Mouse (Mus musculus) intestine, embryonic 15.5 days (tissue): ENCODE results near the gene Prkacb. TPM values are rescaled to one million over a fixed set of nuclear protein-coding genes. Genes with fewer than 3 reads are reported as not detected.

Experiments used
- ATAC-seq: fragments of 200-750 bp; cut with Nextera tagmentation; 2 replicates; pipeline ENCODE4 v1.8.0; 2017; ENCODE audit warnings: moderate TSS enrichment, moderate library complexity
- H3K27ac ChIP-seq: fragments of 300-500 bp; sonication (generic); 2 replicates; pipeline ENCODE4 v1.5.1; 2015; ENCODE audit warnings: mild to moderate bottlenecking, inconsistent platforms
- H3K27me3 ChIP-seq: fragments of 300-500 bp; sonication (generic); replicated peaks from 2 replicates; pipeline ENCODE4 v1.6.1; 2015; ENCODE audit warnings: inconsistent platforms
- H3K36me3 ChIP-seq: fragments of 300-500 bp; sonication (generic); 2 replicates; pipeline ENCODE4 v1.6.1; 2015; ENCODE audit warnings: inconsistent platforms
- H3K4me1 ChIP-seq: fragments of 300-500 bp; sonication (generic); replicated peaks from 2 replicates; pipeline ENCODE4 v1.6.1; 2015; ENCODE audit warnings: inconsistent platforms
- H3K4me2 ChIP-seq: fragments of 300-500 bp; sonication (generic); replicated peaks from 2 replicates; pipeline ENCODE4 v1.6.1; 2015; ENCODE audit warnings: mild to moderate bottlenecking, inconsistent platforms
- H3K4me3 ChIP-seq: fragments of 300-500 bp; sonication (generic); replicated peaks from 2 replicates; pipeline ENCODE4 v1.5.1; 2015; ENCODE audit warnings: inconsistent platforms
- H3K9ac ChIP-seq: fragments of 300-500 bp; sonication (generic); 2 replicates; pipeline ENCODE4 v1.6.1; 2015; ENCODE audit warnings: inconsistent platforms
- H3K9me3 ChIP-seq: fragments of 300-500 bp; sonication (generic); 2 replicates; pipeline ENCODE4 v1.6.1; 2016; ENCODE audit warnings: inconsistent platforms
- WGBS: fragments of 180-500 bp; shearing (Covaris S2); methylation state at CpG from one replicate; pipeline ENCODE4 v1.1.7; 2015; 5-methylcytosine and 5-hydroxymethylcytosine counted together
- polyA plus RNA-seq: library from polyadenylated mRNA; unstranded; fragments of >200 nt; fragmentation: Nextera tagmentation; extraction: Ambion mirVana; gene quantifications from 2 replicates; pipeline ENCODE4 v1.2.1, GENCODE M21; 2015

Gene Prkacb
- polyA plus RNA-seq, 1 experiment from 2014 or later: 50.0 TPM

DNA sequence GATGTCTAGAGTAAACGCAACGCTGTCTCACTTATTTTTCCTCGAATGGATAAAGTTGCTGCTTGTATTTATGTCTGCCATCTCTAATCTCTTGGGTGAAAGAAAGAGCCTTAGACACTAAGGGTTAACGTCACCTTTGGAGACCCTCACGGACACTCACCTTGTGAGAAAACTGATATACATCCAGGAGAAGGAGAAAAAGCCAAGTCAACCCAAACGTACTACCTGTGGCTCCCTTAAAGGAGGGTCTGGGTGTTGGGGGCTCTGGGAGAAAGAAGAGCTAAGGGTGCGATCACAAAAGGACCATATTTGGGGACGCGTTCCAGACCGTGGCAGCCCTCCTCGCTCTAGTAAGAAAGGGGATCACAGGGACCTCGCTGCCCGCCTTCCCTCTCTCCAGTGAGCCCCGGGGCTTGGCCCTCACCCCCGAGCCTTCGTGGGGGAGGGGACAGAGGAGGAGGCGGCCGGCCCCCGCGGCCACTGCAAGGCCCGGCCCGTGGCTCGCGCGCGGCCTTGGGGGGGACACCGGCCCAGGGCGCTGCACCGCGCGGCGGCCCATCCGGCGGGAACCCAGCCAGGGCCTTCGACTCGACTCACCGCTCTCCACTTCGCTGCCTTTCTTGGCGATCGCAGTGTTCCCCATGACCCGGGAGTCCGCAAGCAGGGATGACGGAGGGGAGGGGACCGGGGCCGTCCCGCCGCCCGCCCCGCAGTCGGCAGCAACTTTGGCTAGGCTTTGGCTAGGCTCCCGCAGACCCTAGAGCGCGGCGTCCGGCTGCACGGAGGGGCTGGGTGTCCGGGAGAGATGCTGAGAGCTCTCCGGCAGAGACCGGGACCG is 530 bp downstream of the Prkacb start:
- 1% methylated on average over 59 of the region's 60 CpGs for WGBS
- Histone ChIP-seq H3K27ac (peak overlapping the region; percentile 84), H3K4me2 (peak overlapping the region; percentile 86), H3K9me3 (no peaks in the 10 kb centered on the region), H3K4me1 (peaks cover 2% of the 10 kb centered on the region; the same call in 1 of the 2 replicates), H3K36me3 (no peaks in the 10 kb centered on the region), H3K4me3 (peak overlapping the region; percentile 97), H3K9ac (peak overlapping the region; percentile 91), H3K27me3 (no peaks in the 10 kb centered on the region)
- peak; percentile 83 for ATAC-seq

DNA sequence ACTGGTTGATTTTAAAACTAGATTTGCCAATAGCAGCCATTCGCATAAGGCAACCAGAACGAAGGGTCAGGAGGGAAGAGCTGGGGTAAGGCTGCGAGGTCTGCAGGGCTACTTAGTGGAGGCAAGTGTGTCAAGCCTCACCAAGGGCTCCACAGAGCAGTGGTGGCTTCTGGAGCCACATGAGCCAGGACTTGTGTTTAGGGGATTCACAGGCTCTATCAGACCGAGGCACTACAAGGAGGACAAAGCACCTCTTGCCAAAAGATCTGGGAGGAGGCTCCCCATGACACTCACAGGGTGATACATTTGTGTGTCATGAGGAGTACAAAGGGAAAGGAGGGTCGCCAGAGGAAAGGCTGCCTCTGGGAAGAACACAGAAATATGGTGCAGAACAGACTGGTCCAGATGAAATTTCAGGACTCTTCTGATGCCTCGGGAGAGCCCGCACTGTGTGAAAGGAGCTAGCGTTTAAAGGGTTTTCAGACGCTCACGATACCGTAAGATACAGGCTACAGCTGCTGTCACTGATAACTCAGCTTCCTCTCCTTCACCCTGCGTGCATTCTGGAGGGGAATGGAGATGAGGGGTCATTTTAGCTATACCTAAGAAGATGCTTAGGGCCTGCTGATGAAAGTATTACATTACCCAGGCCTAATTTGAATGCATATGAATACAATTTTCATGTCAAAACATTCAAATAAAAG is 19.1 kb downstream of the Prkacb start:
- Histone ChIP-seq H3K4me3 (no peak overlapping the region), H3K4me2 (no peak overlapping the region), H3K27ac (no peak overlapping the region), H3K27me3 (no peaks in the 10 kb centered on the region), H3K9me3 (no peaks in the 10 kb centered on the region), H3K36me3 (no peaks in the 10 kb centered on the region), H3K4me1 (no peaks in the 10 kb centered on the region), H3K9ac (no peak overlapping the region)
- ATAC-seq: no peak
- 87% methylated on average over 12 of the region's 12 CpGs for WGBS

DNA sequence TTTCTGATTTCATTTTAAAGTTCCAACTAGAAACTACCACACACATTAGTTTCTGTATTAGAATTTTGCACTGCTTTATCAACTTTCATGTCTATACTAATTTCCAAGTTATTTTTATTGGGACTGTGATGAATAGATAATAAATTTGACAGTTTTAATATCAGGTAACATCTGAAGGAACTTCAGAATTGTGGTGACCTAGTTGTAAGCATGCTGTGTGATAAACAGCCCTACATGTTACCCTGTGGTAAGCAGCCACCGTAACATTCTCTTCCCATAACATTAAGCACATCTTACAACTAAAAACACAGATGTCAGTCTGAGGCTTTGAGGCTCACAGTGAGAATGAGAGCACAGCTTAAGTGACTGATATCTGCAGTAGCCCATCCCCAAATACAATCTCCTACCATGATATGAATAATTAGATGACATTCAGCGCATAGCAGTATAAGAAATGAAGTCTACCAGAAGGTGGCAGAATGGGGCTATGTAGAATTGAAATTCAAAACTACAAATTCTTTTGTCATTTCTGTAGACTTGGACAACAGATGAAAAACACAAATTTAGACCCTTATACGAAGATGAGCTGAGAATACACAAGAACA is 20.5 kb downstream of the Prkacb start:
- no peak for ATAC-seq
- 88% methylated on average over 3 of the region's 3 CpGs for WGBS
- no peaks in the 10 kb centered on the region for H3K9me3 ChIP-seq
- no peaks in the 10 kb centered on the region for H3K36me3 ChIP-seq
- H3K27me3 ChIP-seq: no peaks in the 10 kb centered on the region
- H3K9ac ChIP-seq: no peak overlapping the region
- no peaks in the 10 kb centered on the region for H3K4me1 ChIP-seq
- no peak overlapping the region for H3K4me3 ChIP-seq
- H3K4me2 ChIP-seq: no peak overlapping the region
- no peak overlapping the region for H3K27ac ChIP-seq

DNA sequence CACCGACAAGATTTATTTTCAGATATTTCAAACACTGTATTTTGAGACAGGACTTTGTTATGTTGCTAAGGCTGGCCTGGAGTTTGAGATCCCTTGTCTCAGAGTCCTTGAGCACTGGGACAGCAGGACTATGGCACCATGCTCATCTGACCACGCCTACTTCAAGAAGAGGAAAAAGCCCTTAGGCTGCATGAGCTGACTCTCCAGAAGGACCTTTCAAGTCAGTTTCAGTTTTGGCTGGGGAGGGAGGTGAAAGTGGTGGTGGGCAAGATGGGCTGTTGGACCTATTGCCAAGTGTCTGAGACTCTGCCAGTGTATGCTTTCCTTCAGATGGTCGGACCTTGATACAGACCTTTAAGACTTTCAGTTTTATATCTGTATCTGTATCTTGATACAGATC is 28.6 kb downstream of the Prkacb start:
- Histone ChIP-seq H3K27ac (no peak overlapping the region), H3K4me1 (0 out of 2 replicates have a peak, but pooled peaks cover 4% of the 10 kb centered on the region), H3K27me3 (no peaks in the 10 kb centered on the region), H3K36me3 (no peaks in the 10 kb centered on the region), H3K9me3 (no peaks in the 10 kb centered on the region), H3K4me2 (no peak overlapping the region), H3K9ac (no peak overlapping the region), H3K4me3 (no peak overlapping the region)
- WGBS: 72% methylated on average over 3 of the region's 3 CpGs
- ATAC-seq: no peak

DNA sequence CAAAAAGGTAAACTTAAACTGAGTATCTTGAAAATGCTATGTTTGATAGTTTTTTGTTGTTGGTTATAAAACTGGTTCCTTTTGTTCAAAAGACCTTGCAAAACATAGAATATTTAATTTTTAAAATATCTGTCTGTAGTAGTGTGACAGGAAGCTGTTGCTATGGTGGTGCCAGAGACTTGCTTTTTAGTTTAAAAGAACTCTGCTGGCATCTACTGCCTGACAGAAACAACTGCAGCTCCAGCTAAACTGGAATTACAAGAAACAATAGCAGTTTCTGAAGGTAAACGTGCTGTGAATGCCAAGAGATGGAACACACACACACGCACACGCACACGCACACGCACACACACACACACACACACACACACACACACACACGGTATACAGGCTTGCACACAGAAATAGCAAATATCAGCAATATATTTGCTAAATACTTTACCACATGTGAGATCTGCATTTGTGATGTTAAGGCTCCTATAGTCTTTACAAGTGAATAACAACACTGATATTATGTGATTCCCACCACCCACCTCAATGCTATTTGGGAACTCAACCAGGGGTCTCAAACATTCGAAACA is 29.1 kb downstream of the Prkacb start:
- Histone ChIP-seq H3K27me3 (no peaks in the 10 kb centered on the region), H3K36me3 (no peaks in the 10 kb centered on the region), H3K4me1 (0 out of 2 replicates have a peak, but pooled peaks cover 4% of the 10 kb centered on the region), H3K9ac (no peak overlapping the region), H3K4me2 (no peak overlapping the region), H3K9me3 (no peaks in the 10 kb centered on the region), H3K27ac (no peak overlapping the region), H3K4me3 (no peak overlapping the region)
- WGBS: 78% methylated on average over 7 of the region's 7 CpGs
- ATAC-seq: no peak

DNA sequence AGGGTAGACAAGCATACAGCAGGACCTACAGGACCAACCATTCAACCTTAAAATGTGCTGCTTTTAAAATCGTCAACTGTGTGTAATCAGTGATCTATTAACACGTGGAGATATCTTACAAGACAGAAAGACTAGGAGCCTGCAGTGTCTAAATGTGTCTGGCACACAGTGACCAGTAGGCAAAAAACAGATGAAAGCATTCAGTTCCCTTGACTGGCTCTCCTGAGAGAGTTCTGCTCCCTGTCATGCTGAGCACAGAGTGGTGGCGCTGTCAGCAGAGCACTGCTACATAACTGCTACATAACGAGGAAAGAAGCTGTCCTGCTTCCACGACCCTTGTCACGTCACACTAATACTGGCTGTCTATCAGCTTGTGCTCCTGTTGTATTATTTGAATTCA is 30.2 kb downstream of the Prkacb start:
- Histone ChIP-seq H3K36me3 (no peaks in the 10 kb centered on the region), H3K4me3 (no peak overlapping the region), H3K9me3 (no peaks in the 10 kb centered on the region), H3K4me1 (0 out of 2 replicates have a peak, but pooled peaks cover 4% of the 10 kb centered on the region), H3K27ac (no peak overlapping the region), H3K9ac (no peak overlapping the region), H3K4me2 (no peak overlapping the region), H3K27me3 (no peaks in the 10 kb centered on the region)
- ATAC-seq: peak; percentile 32; the same call in 1 of the 2 replicates
- 46% methylated on average over 6 of the region's 6 CpGs for WGBS

DNA sequence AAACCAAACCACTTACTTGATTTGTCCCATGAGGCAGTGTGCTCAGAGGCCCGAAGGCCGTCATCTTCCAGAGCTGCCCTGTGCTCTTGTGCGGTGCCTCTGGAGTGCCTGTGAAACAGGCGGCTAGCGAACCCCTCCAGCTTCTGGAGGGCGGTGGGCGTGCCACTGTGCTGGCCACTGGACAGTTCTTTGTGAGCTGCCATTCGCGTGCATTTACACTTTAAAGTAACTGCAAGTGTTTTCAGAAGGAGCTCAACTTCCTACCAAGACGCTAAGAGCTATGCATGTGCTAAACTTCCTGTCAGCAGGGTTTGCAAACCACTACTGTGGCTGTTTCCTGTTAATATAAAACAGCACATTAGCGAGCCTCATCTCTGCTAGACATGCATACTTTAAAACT is 31.7 kb downstream of the Prkacb start:
- no peak overlapping the region for H3K4me3 ChIP-seq
- H3K27ac ChIP-seq: 0 out of 2 replicates have a peak overlapping the region, but pooled peaks have one; percentile 4
- no peaks in the 10 kb centered on the region for H3K36me3 ChIP-seq
- no peak overlapping the region for H3K9ac ChIP-seq
- no peaks in the 10 kb centered on the region for H3K9me3 ChIP-seq
- 25% methylated on average over 11 of the region's 11 CpGs for WGBS
- no peaks in the 10 kb centered on the region for H3K27me3 ChIP-seq
- peak overlapping the region; percentile 28 for H3K4me2 ChIP-seq
- peak; percentile 61 for ATAC-seq
- H3K4me1 ChIP-seq: 0 out of 2 replicates have a peak, but pooled peaks cover 4% of the 10 kb centered on the region

DNA sequence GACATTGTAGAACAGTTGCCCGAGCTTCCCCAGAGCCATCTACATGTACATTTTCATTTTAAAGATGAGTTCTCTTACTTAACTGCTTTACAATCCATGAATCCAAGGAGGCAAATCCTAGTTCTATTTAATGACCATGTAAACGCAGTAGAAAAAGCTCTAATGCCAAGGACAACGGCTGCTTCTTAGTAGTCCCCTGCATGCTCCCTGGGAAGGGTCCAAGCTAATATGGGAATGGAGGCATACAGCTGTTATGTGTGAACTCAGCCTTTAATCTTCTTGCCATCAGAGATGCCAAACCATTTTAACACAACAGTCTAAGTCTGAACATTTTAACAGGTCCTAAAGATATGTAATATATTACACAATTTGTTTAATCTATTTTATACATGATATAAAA is 32.5 kb downstream of the Prkacb start:
- ATAC-seq: no peak
- H3K9ac ChIP-seq: no peak overlapping the region
- no peaks in the 10 kb centered on the region for H3K36me3 ChIP-seq

DNA sequence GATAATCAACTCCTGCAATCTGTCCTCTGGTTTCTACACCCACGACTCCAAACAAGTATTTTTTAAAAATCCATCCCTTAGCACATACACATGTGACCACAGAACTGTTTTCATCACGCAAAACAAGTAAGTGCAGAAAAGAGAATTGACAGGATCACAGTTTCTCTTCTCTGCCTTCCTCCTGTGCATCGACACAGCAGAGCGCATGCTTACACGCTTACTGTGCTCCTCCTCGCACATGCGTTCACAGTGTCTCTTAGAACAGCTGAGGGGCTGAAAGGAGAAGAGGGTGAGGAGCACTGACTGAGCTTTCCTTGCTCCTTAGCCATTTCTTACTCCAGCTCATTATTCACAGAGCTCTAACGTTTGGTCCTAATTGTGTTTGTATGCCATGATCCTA is 33.9 kb downstream of the Prkacb start:
- H3K9ac ChIP-seq: no peak overlapping the region
- no peaks in the 10 kb centered on the region for H3K36me3 ChIP-seq
- H3K4me2 ChIP-seq: no peak overlapping the region
- no peak overlapping the region for H3K27ac ChIP-seq
- no peak overlapping the region for H3K4me3 ChIP-seq
- WGBS: 84% methylated on average over 8 of the region's 8 CpGs
- ATAC-seq: no peak
- 0 out of 2 replicates have a peak, but pooled peaks cover 4% of the 10 kb centered on the region for H3K4me1 ChIP-seq
- H3K9me3 ChIP-seq: no peaks in the 10 kb centered on the region
- no peaks in the 10 kb centered on the region for H3K27me3 ChIP-seq

More for the DNA sequence above, 32.5 kb downstream of the Prkacb start:
- Histone ChIP-seq H3K4me2 (no peak overlapping the region), H3K27me3 (no peaks in the 10 kb centered on the region), H3K27ac (no peak overlapping the region), H3K9me3 (no peaks in the 10 kb centered on the region), H3K4me3 (no peak overlapping the region), H3K4me1 (0 out of 2 replicates have a peak, but pooled peaks cover 4% of the 10 kb centered on the region)
- 70% methylated on average over 3 of the region's 3 CpGs for WGBS

DNA sequence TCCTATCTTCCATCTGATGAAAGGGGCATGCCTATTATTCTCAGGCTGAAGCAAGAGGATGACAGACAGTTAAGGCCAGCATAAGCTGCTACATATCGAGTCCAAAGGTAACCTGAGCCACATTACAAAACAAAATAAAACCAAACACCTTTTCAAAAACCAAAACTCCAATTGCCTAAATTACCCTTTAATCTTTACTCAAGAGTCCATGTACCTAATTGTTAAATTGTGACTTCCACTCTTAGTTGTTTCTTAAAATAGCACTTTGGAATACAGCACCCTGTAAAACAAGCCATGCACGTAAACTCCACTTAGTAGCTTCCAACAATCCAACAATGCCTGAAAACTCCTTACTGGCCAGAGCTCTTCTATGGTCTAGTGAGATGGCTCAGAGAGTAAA is 34.3 kb downstream of the Prkacb start:
- H3K4me2 ChIP-seq: no peak overlapping the region
- no peaks in the 10 kb centered on the region for H3K36me3 ChIP-seq
- H3K9ac ChIP-seq: no peak overlapping the region
- H3K9me3 ChIP-seq: no peaks in the 10 kb centered on the region
- H3K4me3 ChIP-seq: no peak overlapping the region
- no peak for ATAC-seq
- H3K27me3 ChIP-seq: no peaks in the 10 kb centered on the region
- H3K27ac ChIP-seq: no peak overlapping the region
- 86% methylated on average over 2 of the region's 2 CpGs for WGBS
- H3K4me1 ChIP-seq: 0 out of 2 replicates have a peak, but pooled peaks cover 4% of the 10 kb centered on the region

DNA sequence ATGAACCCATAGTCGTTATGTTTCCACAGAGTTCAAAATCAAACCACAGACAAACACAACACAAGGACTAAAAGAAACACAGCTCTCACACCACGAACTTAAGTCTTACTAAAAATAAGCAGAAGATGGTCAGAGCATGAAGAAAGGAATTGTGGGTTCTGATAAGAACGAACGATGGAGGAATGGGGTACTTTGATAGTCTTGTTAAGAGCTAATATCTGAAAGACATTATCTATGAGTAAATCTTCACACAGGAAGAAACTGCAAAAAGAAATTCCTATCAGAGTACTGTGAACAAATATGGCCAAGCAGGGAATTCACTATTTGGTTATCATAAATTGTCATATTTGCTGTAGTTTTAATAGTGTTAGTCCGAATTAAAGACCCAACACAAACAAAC is 36.1 kb downstream of the Prkacb start:
- H3K27ac ChIP-seq: no peak overlapping the region
- no peak overlapping the region for H3K4me2 ChIP-seq
- 88% methylated on average over 5 of the region's 5 CpGs for WGBS
- no peak for ATAC-seq
- no peaks in the 10 kb centered on the region for H3K9me3 ChIP-seq
- H3K4me3 ChIP-seq: no peak overlapping the region
- no peak overlapping the region for H3K9ac ChIP-seq
- no peaks in the 10 kb centered on the region for H3K4me1 ChIP-seq
- no peaks in the 10 kb centered on the region for H3K27me3 ChIP-seq
- H3K36me3 ChIP-seq: no peaks in the 10 kb centered on the region

DNA sequence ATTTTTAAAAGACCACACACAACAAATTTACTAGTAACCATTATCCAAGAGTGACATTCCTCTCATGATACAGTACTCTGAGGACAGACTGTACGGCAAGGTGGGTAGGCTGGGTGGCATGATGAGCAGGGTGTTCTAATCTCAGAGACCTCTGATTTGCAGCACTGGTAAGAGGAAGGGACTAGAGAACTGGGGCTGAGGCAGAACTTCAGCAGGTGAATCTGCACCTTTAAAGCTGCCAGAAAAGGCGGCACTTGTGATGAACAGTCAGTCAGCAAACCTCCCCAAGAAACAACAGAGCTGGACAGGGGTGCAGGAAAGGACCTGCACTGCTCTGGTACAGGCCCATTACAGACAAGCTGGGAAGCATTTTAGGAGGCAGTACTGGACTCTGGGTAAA is 41.9 kb downstream of the Prkacb start:
- ATAC-seq: no peak
- H3K36me3 ChIP-seq: no peaks in the 10 kb centered on the region
- H3K4me3 ChIP-seq: no peak overlapping the region
- H3K9me3 ChIP-seq: no peaks in the 10 kb centered on the region
- no peak overlapping the region for H3K4me2 ChIP-seq
- H3K27me3 ChIP-seq: no peaks in the 10 kb centered on the region
- H3K9ac ChIP-seq: no peak overlapping the region
- WGBS: 76% methylated on average over 2 of the region's 2 CpGs
- H3K27ac ChIP-seq: no peak overlapping the region
- 0 out of 2 replicates have a peak, but pooled peaks cover 3% of the 10 kb centered on the region for H3K4me1 ChIP-seq
